Mouse (Mus musculus) naive thymus-derived CD4-positive, alpha-beta T cell, adult 2 months (primary cell): ENCODE data around the gene Fam221b.

Source experiments
- DNase-seq: peaks from one replicate; pipeline ENCODE4 v3.0.0-alpha.2; 2011; ENCODE audit warnings: low read depth

Fam221b gene

GRCm38 (mm10) chr4:43613060-43613730, 55.8 kb downstream of the Fam221b start:
- peak; percentile 22 for DNase-seq

DNA sequence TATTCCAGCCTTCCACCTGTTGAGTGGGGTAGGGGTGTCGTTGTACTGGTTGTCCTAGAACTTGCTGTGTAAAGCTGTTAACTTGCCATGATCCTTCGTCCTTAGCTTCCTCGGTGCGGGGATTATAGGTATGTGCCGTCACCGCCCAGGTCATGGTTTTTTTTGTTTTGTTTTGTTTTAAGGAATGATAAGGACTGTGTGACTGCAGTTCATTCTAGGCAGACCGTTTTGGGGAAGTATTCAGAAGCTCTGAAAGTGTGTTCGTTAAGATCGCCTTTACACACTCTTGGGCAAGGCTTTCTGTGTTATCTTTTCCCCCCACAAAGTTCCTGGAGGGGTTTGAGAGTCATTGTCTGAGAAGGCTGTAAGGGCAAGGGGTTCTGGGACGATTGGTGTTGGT, 56.4 kb downstream of the Fam221b start:
- no peak for DNase-seq
